Mouse (Mus musculus) midbrain, embryonic 11.5 days (tissue): ENCODE measurements around the gene Gnai2. TPM values are rescaled to one million over a fixed set of nuclear protein-coding genes. Genes with fewer than 3 reads are reported as not detected.

ENCODE experiments used
- ATAC-seq: fragments of 200-750 bp; cut with Nextera tagmentation; 2 replicates; pipeline ENCODE4 v1.8.0; 2017; ENCODE audit warnings: moderate TSS enrichment, moderate library complexity; ENCODE audit not compliant: low FRiP score
- DNase-seq: peaks from one replicate; pipeline ENCODE4 v3.0.0; 2015; ENCODE audit warnings: low spot score; ENCODE audit errors: missing footprints
- H3K27ac ChIP-seq: fragments of 300-500 bp; sonication (generic); 2 replicates; pipeline ENCODE4 v1.5.1; 2014; ENCODE audit warnings: low read depth, low read length
- H3K27me3 ChIP-seq: fragments of 300-500 bp; sonication (generic); 2 replicates; pipeline ENCODE4 v1.6.1; 2014; ENCODE audit warnings: mild to moderate bottlenecking, low read length, moderate library complexity, mixed read lengths; ENCODE audit not compliant: control insufficient read depth, insufficient read depth
- H3K36me3 ChIP-seq: fragments of 300-500 bp; sonication (generic); 2 replicates; pipeline ENCODE4 v1.6.1; 2014; ENCODE audit warnings: mild to moderate bottlenecking, low read length, moderate library complexity, mixed read lengths; ENCODE audit not compliant: control insufficient read depth, insufficient read depth
- H3K4me1 ChIP-seq: fragments of 300-500 bp; sonication (generic); 2 replicates; pipeline ENCODE4 v1.6.1; 2014; ENCODE audit warnings: low read length; ENCODE audit not compliant: control insufficient read depth, insufficient read depth
- H3K4me2 ChIP-seq: fragments of 300-500 bp; sonication (generic); 2 replicates; pipeline ENCODE4 v1.6.1; 2014; ENCODE audit warnings: mild to moderate bottlenecking, moderate library complexity
- H3K4me3 ChIP-seq: fragments of 300-500 bp; sonication (generic); 2 replicates; pipeline ENCODE4 v1.5.1; 2014; ENCODE audit warnings: low read depth, low read length
- H3K9ac ChIP-seq: fragments of 300-500 bp; sonication (generic); 2 replicates; pipeline ENCODE4 v1.6.1; 2014; ENCODE audit warnings: low read length
- H3K9me3 ChIP-seq: fragments of 300-500 bp; sonication (generic); 2 replicates; pipeline ENCODE4 v1.6.1; 2016; ENCODE audit warnings: low read length; ENCODE audit not compliant: control insufficient read depth
- WGBS: fragments of 180-500 bp; shearing (Covaris S2); extraction: QIAGEN DNeasy Blood & Tissue Kit; methylation state at CpG from one replicate; pipeline ENCODE4 v1.1.7; 2014; 5-methylcytosine and 5-hydroxymethylcytosine counted together
- polyA plus RNA-seq: library from polyadenylated mRNA; unstranded; fragments of >200 nt; fragmentation: Nextera tagmentation; extraction: Ambion mirVana; gene quantifications from 2 replicates; pipeline ENCODE4 v1.2.1, GENCODE M21; 2014

Gene Gnai2
- polyA plus RNA-seq, 1 experiment from 2014 or later, result 581 TPM

GRCm38 (mm10) chr9:107624539-107624938 lies 10.6 kb downstream of the Gnai2 start:
- Histone ChIP-seq H3K4me3 (no peak overlapping the region), H3K9ac (no peak overlapping the region), H3K36me3 (peaks cover 9% of the 10 kb centered on the region), H3K9me3 (no peaks in the 10 kb centered on the region), H3K27me3 (no peaks in the 10 kb centered on the region), H3K4me1 (peaks cover 42% of the 10 kb centered on the region), H3K4me2 (no peak overlapping the region), H3K27ac (no peak overlapping the region)
- 67% methylated on average over 5 of the region's 5 CpGs for WGBS
- ATAC-seq, result no peak
- DNase-seq, result no peak

DNA sequence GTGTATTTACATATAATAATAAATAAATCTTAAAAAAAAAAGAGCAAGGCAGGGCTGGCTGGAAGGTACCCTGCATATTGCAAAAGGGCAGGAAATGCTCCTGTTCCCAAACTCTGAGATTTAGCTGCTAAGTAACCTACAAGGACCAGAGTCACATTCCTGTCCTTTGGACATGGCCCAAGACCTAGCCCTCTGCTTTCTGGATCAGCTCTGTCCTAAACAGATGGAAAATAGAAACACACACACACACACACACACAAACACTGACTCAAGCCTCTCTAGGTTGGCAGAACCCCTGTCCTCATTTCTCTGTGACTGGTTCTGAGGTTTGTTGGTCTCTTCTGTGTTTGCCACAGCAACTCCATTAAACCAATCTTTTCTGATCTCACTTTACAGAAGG lies 14.2 kb downstream of the Gnai2 start:
- no peak overlapping the region for H3K4me2 ChIP-seq
- DNase-seq, result no peak
- H3K27ac ChIP-seq, result no peak overlapping the region
- no peaks in the 10 kb centered on the region for H3K9me3 ChIP-seq
- peaks cover 40% of the 10 kb centered on the region for H3K36me3 ChIP-seq
- ATAC-seq, result no peak
- H3K4me1 ChIP-seq, result peaks cover 6% of the 10 kb centered on the region
- no peak overlapping the region for H3K9ac ChIP-seq
- H3K27me3 ChIP-seq, result no peaks in the 10 kb centered on the region
- no peak overlapping the region for H3K4me3 ChIP-seq

- Histone ChIP-seq H3K4me1 (peaks cover 10% of the 10 kb centered on the region), H3K9ac (no peak overlapping the region), H3K27me3 (no peaks in the 10 kb centered on the region), H3K9me3 (no peaks in the 10 kb centered on the region), H3K4me2 (no peak overlapping the region), H3K27ac (no peak overlapping the region), H3K36me3 (peaks cover 53% of the 10 kb centered on the region), H3K4me3 (no peak overlapping the region)
- ATAC-seq (no peak), DNase-seq (no peak)
- 88% methylated on average over 13 of the region's 13 CpGs for WGBS
These were observed 15.7 kb downstream of the Gnai2 start for GRCm38 (mm10) chr9:107619546-107619879.

GRCm38 (mm10) chr9:107618778-107619545 lies 16.2 kb downstream of the Gnai2 start:
- H3K4me2 ChIP-seq, result no peak overlapping the region
- WGBS, result 86% methylated on average over 13 of the region's 13 CpGs
- DNase-seq, result no peak
- no peaks in the 10 kb centered on the region for H3K9me3 ChIP-seq
- no peaks in the 10 kb centered on the region for H3K27me3 ChIP-seq
- no peak overlapping the region for H3K27ac ChIP-seq
- no peak overlapping the region for H3K4me3 ChIP-seq
- no peak for ATAC-seq
- H3K9ac ChIP-seq, result no peak overlapping the region
- H3K36me3 ChIP-seq, result peaks cover 58% of the 10 kb centered on the region
- peaks cover 13% of the 10 kb centered on the region for H3K4me1 ChIP-seq

GRCm38 (mm10) chr9:107618098-107618497 lies 17.1 kb downstream of the Gnai2 start:
- WGBS, result 94% methylated on average over 6 of the region's 6 CpGs
- no peak overlapping the region for H3K27ac ChIP-seq
- peaks cover 14% of the 10 kb centered on the region for H3K4me1 ChIP-seq
- H3K4me3 ChIP-seq, result no peak overlapping the region
- peaks cover 58% of the 10 kb centered on the region for H3K36me3 ChIP-seq
- no peak overlapping the region for H3K9ac ChIP-seq
- no peak overlapping the region for H3K4me2 ChIP-seq
- no peaks in the 10 kb centered on the region for H3K9me3 ChIP-seq
- ATAC-seq, result no peak
- no peak for DNase-seq
- H3K27me3 ChIP-seq, result no peaks in the 10 kb centered on the region

DNA sequence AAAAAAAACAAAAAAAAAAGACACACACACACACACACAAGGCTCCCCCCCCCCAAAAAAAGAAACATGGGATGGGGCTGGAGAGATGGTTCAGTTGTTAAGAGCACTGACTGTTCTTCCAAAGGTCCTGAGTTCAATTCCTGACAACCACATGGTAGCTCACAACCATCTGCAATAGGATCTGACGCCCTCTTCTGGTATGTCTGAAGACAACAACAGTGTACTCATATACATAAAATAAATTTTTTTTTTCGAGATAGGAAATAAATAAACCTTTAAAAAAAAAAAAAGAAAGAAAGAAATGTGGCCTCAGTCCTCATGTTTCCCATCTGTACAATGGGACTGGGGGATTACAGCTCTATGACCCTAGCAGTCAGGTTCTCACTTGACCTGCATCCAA lies 17.7 kb downstream of the Gnai2 start:
- 85% methylated on average over 2 of the region's 2 CpGs for WGBS
- no peaks in the 10 kb centered on the region for H3K9me3 ChIP-seq
- peaks cover 16% of the 10 kb centered on the region for H3K4me1 ChIP-seq
- peaks cover 58% of the 10 kb centered on the region for H3K36me3 ChIP-seq
- DNase-seq, result no peak
- no peak overlapping the region for H3K9ac ChIP-seq
- H3K4me3 ChIP-seq, result no peak overlapping the region
- H3K27me3 ChIP-seq, result no peaks in the 10 kb centered on the region
- no peak overlapping the region for H3K4me2 ChIP-seq
- no peak overlapping the region for H3K27ac ChIP-seq
- no peak for ATAC-seq

GRCm38 (mm10) chr9:107615035-107615434 lies 20.1 kb downstream of the Gnai2 start:
- no peak overlapping the region for H3K4me3 ChIP-seq
- peaks cover 54% of the 10 kb centered on the region for H3K36me3 ChIP-seq
- H3K4me1 ChIP-seq, result peaks cover 29% of the 10 kb centered on the region
- H3K27ac ChIP-seq, result peak overlapping the region; percentile 64
- ATAC-seq (no peak), DNase-seq (no peak)
- no peak overlapping the region; the same call in 1 of the 2 replicates for H3K9ac ChIP-seq
- H3K4me2 ChIP-seq, result no peak overlapping the region
- H3K27me3 ChIP-seq, result no peaks in the 10 kb centered on the region
- WGBS, result 70% methylated on average over 4 of the region's 4 CpGs
- H3K9me3 ChIP-seq, result no peaks in the 10 kb centered on the region

DNA sequence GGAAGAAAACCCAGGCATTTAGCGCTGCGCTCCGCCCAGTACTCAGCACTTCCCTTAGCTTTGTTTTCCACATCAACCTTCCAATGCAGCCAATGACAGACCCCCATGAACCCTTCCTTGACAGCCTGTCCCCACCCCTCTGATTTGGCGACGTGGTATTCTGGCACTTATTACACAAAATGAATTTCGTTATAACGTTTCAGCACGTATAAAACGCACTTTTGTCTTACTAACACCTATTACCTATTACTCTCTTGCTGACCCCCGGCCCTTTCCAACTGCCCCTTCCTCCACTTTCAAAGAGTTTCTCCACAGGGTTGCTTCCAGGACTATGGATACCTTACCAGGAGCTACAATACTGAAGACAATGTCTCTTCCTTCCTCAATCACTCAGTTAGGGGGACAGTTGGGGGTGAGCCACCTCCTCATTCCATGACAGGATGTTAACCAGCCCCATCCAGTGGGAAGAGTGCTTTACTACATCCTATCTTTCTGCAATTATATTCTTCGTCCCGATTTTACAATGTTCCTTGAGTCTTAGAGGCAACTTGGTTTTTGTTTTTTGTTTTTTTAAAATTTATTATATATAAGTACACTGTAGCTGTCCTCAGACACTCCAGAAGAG lies 22.1 kb downstream of the Gnai2 start:
- H3K4me2 ChIP-seq, result peak overlapping the region; percentile 16; the same call in 1 of the 2 replicates
- DNase-seq (no peak), ATAC-seq (peak; percentile 15)
- peaks cover 34% of the 10 kb centered on the region for H3K36me3 ChIP-seq
- no peak overlapping the region for H3K4me3 ChIP-seq
- 12% methylated on average over 12 of the region's 12 CpGs for WGBS
- H3K27ac ChIP-seq, result peak overlapping the region; percentile 77
- H3K9ac ChIP-seq, result peak overlapping the region; percentile 22
- H3K4me1 ChIP-seq, result peaks cover 41% of the 10 kb centered on the region
- H3K9me3 ChIP-seq, result no peaks in the 10 kb centered on the region
- no peaks in the 10 kb centered on the region for H3K27me3 ChIP-seq

GRCm38 (mm10) chr9:107612191-107612944 lies 22.8 kb downstream of the Gnai2 start:
- peaks cover 41% of the 10 kb centered on the region for H3K4me1 ChIP-seq
- peak overlapping the region; percentile 86 for H3K27ac ChIP-seq
- DNase-seq (peak; percentile 100), ATAC-seq (peak; percentile 95)
- no peaks in the 10 kb centered on the region for H3K9me3 ChIP-seq
- H3K36me3 ChIP-seq, result peaks cover 30% of the 10 kb centered on the region
- H3K9ac ChIP-seq, result peak overlapping the region; percentile 72
- H3K27me3 ChIP-seq, result no peaks in the 10 kb centered on the region
- peak overlapping the region; percentile 43 for H3K4me2 ChIP-seq
- WGBS, result 4% methylated on average over 42 of the region's 48 CpGs
- peak overlapping the region; percentile 25 for H3K4me3 ChIP-seq
